Mouse (Mus musculus): ENCODE data around the gene Cdc37l1. TPM values are rescaled to one million over a fixed set of nuclear protein-coding genes. Genes with fewer than 3 reads are reported as not detected.

Cdc37l1 gene
- total RNA-seq, 1 experiment from 2014 or later, result 43.0 TPM

- peak; percentile 27 for DNase-seq
Observed at GRCm38 (mm10) chr19:29008069-29008706, 18.0 kb downstream of the Cdc37l1 start.

GRCm38 (mm10) chr19:29009046-29009445, 18.9 kb downstream of the Cdc37l1 start:
- no peak for DNase-seq

- DNase-seq, result no peak
Observed at GRCm38 (mm10) chr19:29011355-29011990, 21.3 kb downstream of the Cdc37l1 start.

GRCm38 (mm10) chr19:29014466-29015055, 24.4 kb downstream of the Cdc37l1 start:
- no peak for DNase-seq

- DNase-seq, result no peak
Observed at GRCm38 (mm10) chr19:29015410-29016203, 25.5 kb downstream of the Cdc37l1 start.

GRCm38 (mm10) chr19:29016204-29016765, 26.1 kb downstream of the Cdc37l1 start:
- DNase-seq, result no peak

DNA sequence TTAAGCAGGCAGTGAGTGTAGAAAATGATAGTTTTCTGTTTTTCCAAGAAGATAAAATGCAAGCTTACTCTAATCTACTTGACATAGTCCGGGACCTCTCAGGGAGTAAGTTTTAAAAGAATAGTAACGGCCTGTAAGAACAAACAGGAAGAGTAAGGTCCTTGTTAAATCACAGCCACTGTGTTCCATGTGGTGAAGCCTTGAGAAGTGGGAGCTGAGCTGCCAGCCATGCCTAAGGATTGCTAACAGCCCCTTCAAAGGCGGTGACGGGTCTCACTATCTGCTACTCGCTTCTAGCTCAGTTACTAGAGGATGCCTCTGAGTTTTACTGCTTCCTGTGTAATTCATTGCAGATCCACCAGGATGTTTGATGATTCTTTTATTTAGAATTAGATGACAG, 26.6 kb downstream of the Cdc37l1 start:
- DNase-seq, result no peak

DNA sequence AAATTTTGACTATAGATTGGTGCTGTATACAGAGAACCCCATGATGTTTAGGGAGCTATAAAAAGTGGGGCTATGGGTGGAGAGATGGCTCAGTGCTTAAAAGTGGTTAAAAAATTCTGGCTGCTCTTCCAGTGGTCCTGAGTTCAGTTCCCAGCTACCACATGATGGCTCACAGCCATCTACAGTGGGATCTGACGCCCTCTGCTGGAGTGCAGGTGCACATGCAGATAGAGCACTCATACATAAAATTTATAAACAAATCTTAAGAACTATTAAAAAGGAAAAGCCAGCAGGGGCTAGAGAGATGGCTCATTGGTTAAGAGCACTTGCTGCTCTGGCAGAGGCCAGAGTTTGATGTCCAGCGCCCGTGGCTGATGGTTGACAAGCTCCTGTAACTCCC, 29.5 kb downstream of the Cdc37l1 start:
- DNase-seq, result no peak

DNA sequence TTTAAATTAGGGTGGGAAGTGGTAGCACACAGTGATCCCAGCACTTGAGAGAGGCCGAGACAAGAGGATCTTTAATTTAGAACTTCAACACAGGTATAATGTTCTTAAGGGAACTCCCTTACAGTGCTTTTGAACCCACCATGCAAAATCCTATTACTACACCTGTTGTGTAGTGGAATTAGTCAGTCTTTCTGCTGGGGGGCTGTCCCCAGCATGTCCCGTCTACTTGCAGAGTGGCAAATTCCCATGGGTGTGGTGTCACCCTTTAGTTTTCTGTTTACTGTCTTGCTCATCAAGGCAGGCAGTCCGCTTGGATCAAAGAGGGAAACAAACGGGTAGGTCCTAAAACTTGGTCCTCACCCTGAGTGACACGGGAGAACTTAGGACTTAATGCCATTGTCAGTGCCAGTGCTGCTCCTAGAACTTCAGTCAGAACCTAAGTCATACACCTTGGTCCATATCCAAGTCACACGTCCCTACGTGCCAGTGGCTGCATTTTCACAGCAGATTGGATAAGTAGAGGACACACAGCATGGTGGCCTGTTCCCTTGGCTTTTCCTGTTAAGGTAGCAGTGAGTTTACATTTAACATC, 31.7 kb downstream of the Cdc37l1 start:
- DNase-seq, result no peak

DNA sequence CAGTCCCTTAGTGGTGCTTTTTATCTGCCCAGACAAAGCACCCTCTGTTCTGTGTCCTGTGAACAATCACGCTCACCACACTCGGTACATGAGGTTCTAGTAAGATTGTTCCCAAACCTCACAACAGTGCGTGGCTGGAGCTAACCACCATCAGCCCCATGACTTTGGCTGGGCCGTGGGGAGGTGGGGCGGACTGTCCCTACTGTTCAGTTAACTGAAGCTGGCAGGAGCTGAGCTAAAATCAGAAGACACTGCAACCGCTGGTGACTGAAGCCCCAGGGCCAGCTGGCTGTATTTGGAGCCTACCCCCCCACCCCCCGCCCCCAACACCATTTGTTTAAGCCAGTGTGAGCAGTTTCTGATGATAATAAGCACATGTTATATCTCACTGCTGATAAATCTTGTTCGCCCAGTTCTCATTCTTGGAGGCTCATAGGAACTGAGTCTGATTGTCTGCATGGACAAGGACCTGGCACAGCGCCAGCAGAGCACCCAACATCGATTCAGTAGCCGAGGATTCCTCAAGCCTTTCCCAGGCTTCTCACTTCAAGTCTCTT, 34.3 kb downstream of the Cdc37l1 start:
- no peak for DNase-seq

- DNase-seq, result no peak
Observed at GRCm38 (mm10) chr19:29031788-29032187, 41.6 kb downstream of the Cdc37l1 start.

DNA sequence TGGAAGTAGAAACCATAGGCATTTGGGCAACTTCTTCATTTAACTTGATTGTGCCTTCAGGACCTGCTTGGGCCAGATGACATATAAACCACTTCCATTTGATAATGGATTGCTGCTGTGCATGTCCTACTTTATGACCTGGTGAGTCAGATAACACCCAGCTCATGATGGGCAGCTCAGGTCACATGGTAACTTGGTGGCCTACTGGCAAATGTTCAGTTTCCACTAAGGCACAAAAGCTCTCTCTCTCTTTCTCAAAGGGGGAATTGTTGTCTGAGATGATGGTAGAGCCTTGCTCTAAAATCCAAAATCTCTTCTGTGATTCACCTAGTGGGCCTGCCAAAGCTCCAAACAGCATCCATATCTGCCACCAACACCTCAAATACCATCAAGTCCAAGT, 42.5 kb downstream of the Cdc37l1 start:
- DNase-seq, result no peak

DNA sequence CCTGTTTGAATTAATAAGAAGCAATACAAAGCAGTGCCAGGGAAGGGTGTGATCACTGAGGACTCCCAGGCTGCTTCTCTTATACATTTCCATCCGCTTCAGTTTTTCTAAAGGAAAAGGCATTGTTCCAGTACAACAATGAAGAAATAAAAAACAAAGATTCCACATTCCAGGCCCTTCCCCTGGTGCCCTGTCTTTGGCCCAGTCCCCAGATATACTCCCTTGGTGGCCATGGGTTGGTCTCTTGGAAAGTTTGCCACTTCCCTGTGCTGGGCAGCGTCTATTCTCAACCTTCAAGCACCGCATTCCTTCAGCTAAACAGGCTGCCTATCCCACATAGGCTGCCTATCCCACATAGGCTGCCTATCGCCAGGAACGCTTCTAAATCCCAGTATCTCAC, 46.9 kb downstream of the Cdc37l1 start:
- DNase-seq, result peak; percentile 41

DNA sequence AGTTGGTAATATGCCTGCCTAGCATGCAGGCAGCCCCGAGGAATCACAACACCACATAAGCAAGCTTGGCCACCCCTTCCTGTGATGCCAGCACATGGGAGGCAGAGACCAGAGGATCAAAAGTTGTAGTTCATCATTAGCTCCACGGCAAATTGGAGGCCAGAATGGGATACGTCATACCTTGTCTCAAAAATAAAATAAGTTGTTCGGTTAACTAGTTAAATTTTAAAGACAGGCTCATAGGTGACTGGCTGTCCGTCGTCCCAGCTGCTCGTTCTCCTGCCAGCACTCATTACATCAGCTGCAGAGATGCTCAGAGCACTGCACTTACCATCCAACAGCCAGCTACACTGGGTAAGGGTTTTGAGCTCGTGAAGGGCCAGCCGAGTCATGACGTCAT, 47.4 kb downstream of the Cdc37l1 start:
- DNase-seq, result no peak

DNA sequence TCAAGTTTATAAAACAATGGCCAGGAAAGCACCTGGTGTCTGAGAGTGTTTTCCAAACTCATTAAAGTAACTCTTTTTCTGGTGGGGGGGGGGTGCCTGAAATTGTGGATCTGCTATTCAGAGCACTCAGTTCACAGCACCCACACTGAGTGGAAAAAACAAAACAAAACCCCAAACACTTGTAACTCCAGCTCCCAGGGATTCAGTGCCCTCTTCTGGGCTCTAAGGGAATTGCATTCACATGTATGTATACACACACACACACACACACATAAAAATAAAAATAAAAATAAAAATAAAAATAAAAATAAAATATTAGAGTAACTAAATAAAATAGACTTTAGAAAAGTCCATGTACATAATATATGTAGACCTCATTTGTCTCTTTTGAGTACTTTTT, 49.2 kb downstream of the Cdc37l1 start:
- no peak for DNase-seq

GRCm38 (mm10) chr19:29040206-29040605, 50.1 kb downstream of the Cdc37l1 start:
- DNase-seq, result no peak

GRCm38 (mm10) chr19:29042143-29042542, 52.0 kb downstream of the Cdc37l1 start:
- DNase-seq, result no peak

DNA sequence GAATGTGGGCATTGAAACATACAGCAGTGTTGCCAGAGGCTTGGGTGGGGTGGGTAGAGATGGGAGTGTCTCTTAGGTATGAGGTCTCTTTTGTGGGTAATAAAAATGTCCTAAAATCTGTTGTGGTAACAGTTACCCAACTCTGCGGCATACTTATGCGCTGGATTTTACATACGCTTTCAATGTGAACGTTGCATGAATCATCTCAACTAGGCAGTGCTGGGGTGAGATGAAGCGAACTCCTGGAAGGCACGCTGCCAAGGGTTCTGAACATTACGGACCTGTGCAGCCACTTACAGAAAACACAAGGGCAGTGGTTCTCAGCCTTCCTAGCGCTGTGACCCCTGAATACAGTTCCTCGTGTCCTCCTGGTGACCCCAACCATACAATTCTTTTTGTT, 52.5 kb downstream of the Cdc37l1 start:
- peak; percentile 28 for DNase-seq

DNA sequence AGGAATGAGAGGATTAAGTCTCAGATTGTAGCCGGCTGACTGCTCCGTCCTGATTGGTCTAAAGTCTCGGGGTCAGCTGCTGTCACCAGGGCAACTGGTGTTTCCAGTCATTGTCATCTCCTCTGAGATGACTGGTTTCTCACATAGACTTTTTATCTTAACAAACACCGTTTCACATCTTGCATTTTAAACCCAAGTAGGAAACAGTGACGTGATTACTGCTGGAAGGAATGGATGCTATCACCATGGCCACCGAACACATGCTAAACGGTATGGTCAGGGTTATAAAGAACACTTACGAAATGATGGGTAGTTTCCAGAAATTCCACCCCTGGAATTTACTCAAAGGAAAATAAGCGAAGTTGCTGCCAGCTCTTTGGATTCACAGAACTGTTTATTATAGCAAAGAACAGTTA, 54.2 kb downstream of the Cdc37l1 start:
- no peak for DNase-seq

- DNase-seq, result no peak
Observed at GRCm38 (mm10) chr19:29045369-29045768, 55.2 kb downstream of the Cdc37l1 start.

DNA sequence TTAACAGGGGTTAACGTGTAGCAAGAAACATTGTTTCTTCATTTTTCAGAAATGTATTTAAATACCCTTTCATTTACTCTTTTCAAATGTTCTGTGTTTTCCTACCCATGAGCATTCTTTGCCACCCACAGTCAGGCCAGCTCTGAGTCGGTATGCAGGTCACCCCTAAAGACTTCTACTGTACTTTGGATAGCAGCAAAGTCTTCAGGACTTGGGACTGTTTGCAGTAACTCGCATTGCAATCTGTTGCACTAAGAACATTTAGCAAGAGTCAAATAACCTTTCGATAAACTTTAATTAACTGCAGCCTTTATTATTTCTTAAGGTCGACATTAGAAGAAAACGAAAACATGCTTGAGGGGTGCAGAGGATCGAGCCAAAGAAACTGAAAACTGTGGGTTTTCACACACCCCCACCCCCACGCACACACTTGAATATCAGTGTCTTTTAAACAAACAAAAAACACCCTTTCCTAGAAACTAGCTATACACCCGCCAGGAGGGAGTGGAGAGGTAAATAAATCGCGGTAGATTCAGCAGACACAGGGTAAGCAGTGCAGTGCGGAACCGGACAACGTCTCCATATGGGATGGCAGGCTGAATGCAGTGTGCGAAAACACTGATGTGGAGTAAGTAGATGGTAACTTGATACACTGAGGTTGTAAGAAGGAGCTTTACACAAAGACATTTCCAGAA, 56.0 kb downstream of the Cdc37l1 start:
- DNase-seq, result no peak

Measured in adrenal gland, postnatal 14 days (tissue).